Mouse (Mus musculus) bone marrow macrophage, adult 2 months (primary cell): Measurements from ENCODE around the gene Zfp846.

Source experiments
- CTCF ChIP-seq: IDR thresholded peaks from 2 replicates; pipeline ENCODE4 v1.5.1; 2012; ENCODE audit warnings: low read depth, mild to moderate bottlenecking, low read length, moderate library complexity
- POLR2A ChIP-seq: IDR thresholded peaks from 2 replicates; pipeline ENCODE4 v1.6.1; 2012; ENCODE audit warnings: mild to moderate bottlenecking, low read depth, low read length, borderline replicate concordance

- no peak for TF ChIP-seq CTCF
- TF ChIP-seq POLR2A, result no peak
Observed at GRCm38 (mm10) chr9:20638552-20638951, 57.5 kb downstream of the Zfp846 start.
